Mouse (Mus musculus) gonadal fat pad, adult 2 months (tissue): ENCODE measurements around the gene Gm7971. TPM values are rescaled to one million over a fixed set of nuclear protein-coding genes. Genes with fewer than 3 reads are reported as not detected.
"Not testable (repeated sequence)": the region's sequence is repeated elsewhere in the genome, so short reads cannot be mapped to it uniquely, and the experiment has no call there.

ENCODE experiments used
- DNase-seq: peaks from one replicate; pipeline ENCODE4 v3.0.0-alpha.2; 2012; ENCODE audit warnings: low read depth
- polyA plus RNA-seq: library from polyadenylated mRNA; depleted of rRNA; stranded (reverse); fragments of >200 nt; gene quantifications from 2 replicates; pipeline ENCODE4 v1.2.3, GENCODE M21; 2012; rRNA removed

Gm7971 gene
- not detected in 2 replicates for polyA plus RNA-seq

DNA sequence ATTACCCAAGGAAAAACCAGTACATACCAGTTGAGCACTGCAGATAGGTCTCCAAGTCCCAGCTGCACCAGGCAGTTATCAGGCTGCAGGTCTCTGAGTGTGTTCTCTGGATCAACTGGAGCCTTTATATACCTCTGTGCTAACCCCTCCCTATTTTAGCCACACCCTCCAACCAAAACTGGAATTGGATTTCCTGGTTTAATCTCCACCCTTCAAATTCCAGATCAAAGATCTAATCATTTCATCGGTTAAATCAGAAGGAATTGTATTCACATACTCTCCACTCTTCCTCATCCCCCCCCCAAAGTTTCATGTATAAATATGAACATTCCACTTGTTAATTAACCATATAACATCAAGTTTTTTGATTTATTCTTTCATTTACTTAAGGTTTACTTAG is at the start of gene Gm7971:
Gene Gm7971 (minus strand): TSS at position 101 of the 400 bp plus-strand sequence.
- not testable (repeated sequence) for DNase-seq

Other genes with a start within 250 kb of the Gm7971 start
- not detected in 2 replicates for gene D5Ertd577e, start 138.1 kb downstream of the Gm7971 start, polyA plus RNA-seq
- gene Gm3286, start 84.1 kb downstream of the Gm7971 start, polyA plus RNA-seq = not detected in 2 replicates
- gene Gm7978, start 141.3 kb upstream of the Gm7971 start, polyA plus RNA-seq = not detected in 2 replicates
- gene Gm7982, start 147.1 kb upstream of the Gm7971 start, polyA plus RNA-seq = not detected in 2 replicates
- gene E330014E10Rik, start 181.1 kb upstream of the Gm7971 start, polyA plus RNA-seq = not detected in 2 replicates